Mouse (Mus musculus) kidney, embryonic 15.5 days (tissue): ENCODE measurements at regions not wholly inside any gene's neighbourhood (a gene's known extent, or its start where the extent isn't known, plus 50 kb on each side); places are given as distances from the start of the nearest gene placed in this dataset.

Experiments
- ATAC-seq: fragments of 200-750 bp; cut with Nextera tagmentation; replicated peaks from 2 replicates; pipeline ENCODE4 v1.8.0; 2017; ENCODE audit warnings: moderate TSS enrichment; ENCODE audit not compliant: low FRiP score
- H3K27ac ChIP-seq: fragments of 300-500 bp; sonication (generic); 2 replicates; pipeline ENCODE4 v1.5.1; 2015; ENCODE audit warnings: mild to moderate bottlenecking, inconsistent platforms
- H3K27me3 ChIP-seq: fragments of 300-500 bp; sonication (generic); 2 replicates; pipeline ENCODE4 v1.6.1; 2015; ENCODE audit warnings: inconsistent platforms
- H3K36me3 ChIP-seq: fragments of 300-500 bp; sonication (generic); 2 replicates; pipeline ENCODE4 v1.6.1; 2015; ENCODE audit warnings: inconsistent platforms
- H3K4me1 ChIP-seq: fragments of 300-500 bp; sonication (generic); 2 replicates; pipeline ENCODE4 v1.6.1; 2015; ENCODE audit warnings: inconsistent platforms
- H3K4me2 ChIP-seq: fragments of 300-500 bp; sonication (generic); 2 replicates; pipeline ENCODE4 v1.6.1; 2015; ENCODE audit warnings: moderate library complexity, mild to moderate bottlenecking, inconsistent platforms
- H3K4me3 ChIP-seq: fragments of 300-500 bp; sonication (generic); replicated peaks from 2 replicates; pipeline ENCODE4 v1.5.1; 2015; ENCODE audit warnings: mild to moderate bottlenecking, inconsistent platforms
- H3K9ac ChIP-seq: fragments of 300-500 bp; sonication (generic); 2 replicates; pipeline ENCODE4 v1.6.1; 2015; ENCODE audit warnings: mild to moderate bottlenecking, inconsistent platforms
- H3K9me3 ChIP-seq: fragments of 300-500 bp; sonication (generic); replicated peaks from 2 replicates; pipeline ENCODE4 v1.6.1; 2016; ENCODE audit warnings: inconsistent platforms
- WGBS: fragments of 180-500 bp; shearing (Covaris S2); methylation state at CpG from one replicate; pipeline ENCODE4 v1.1.7; 2015; ENCODE audit warnings: mixed read lengths; 5-methylcytosine and 5-hydroxymethylcytosine counted together

DNA sequence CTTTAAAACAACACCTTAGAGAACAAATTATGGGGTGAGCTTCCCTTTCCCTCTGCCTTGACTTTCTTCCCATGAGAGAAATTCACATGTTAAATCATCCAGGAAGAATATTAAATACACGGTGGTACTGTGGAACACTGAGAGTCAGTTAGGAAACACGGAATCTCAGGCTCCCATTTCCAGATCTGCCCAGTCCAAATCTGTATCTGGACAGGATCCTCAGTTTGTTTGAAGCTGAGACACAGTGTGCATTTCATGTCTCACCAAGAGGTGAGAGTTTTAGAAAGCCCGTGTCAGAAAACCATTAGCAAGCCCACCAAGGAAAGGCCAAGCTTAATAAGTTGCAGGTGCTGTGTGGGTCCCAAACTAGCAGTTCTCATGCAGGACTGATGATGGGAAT lies 204.2 kb upstream of the Rnaseh2b start:
- WGBS, result 70% methylated on average over 3 of the region's 3 CpGs
- H3K9me3 ChIP-seq, result no peaks in the 10 kb centered on the region
- H3K9ac ChIP-seq, result no peak overlapping the region
- H3K4me2 ChIP-seq, result no peak overlapping the region
- H3K4me3 ChIP-seq, result no peak overlapping the region
- H3K36me3 ChIP-seq, result no peaks in the 10 kb centered on the region
- H3K27ac ChIP-seq, result no peak overlapping the region
- H3K4me1 ChIP-seq, result no peaks in the 10 kb centered on the region
- no peak for ATAC-seq
- no peaks in the 10 kb centered on the region for H3K27me3 ChIP-seq

DNA sequence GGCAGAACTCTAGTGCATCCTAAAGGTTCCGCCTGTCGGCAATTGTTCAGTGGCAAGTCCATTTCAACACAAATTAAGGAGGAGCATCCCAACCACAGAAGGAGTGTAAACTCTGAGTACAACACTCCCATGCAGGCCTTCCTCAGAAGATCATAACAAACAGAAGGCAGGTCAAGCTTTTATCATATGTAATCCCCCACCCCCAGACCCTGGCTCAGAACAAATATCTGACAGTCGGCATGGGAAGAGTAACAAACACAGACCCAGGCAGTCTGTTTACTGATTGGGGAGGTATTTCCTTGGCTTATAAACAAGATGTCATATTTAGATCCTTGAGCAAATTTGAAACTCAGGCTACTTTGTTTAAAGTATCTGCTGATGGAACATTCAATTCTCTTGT lies 174.9 kb upstream of the Rnaseh2b start:
- no peak overlapping the region for H3K4me2 ChIP-seq
- H3K36me3 ChIP-seq, result no peaks in the 10 kb centered on the region
- no peak overlapping the region for H3K27ac ChIP-seq
- no peaks in the 10 kb centered on the region for H3K27me3 ChIP-seq
- no peak overlapping the region for H3K4me3 ChIP-seq
- no peaks in the 10 kb centered on the region for H3K9me3 ChIP-seq
- H3K9ac ChIP-seq, result no peak overlapping the region
- WGBS, result 89% methylated on average over 3 of the region's 3 CpGs
- H3K4me1 ChIP-seq, result no peaks in the 10 kb centered on the region
- ATAC-seq, result no peak

DNA sequence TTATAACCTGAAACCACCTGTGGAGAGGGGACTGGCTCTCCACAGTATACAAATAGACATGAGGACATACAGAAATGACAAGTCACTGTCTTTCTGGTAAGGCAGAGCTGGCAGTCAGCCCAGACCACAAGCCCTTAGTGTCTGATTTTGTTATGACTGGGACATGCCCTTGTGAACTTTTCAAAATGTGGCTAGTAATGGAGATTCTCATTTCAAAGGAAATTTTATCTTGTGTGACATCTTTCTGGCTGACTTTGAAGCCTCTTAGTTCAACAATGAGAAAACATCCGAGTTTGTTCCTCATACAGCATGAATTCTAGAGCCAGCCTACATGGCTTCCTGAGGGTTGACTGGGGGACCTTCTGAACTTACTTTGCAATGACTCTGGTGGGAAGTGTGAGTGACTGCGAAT lies 173.8 kb upstream of the Rnaseh2b start:
- Histone ChIP-seq H3K4me2 (no peak overlapping the region), H3K27me3 (no peaks in the 10 kb centered on the region), H3K9me3 (no peaks in the 10 kb centered on the region), H3K4me1 (no peaks in the 10 kb centered on the region), H3K9ac (no peak overlapping the region), H3K36me3 (no peaks in the 10 kb centered on the region), H3K27ac (no peak overlapping the region), H3K4me3 (no peak overlapping the region)
- no peak for ATAC-seq
- WGBS, result 38% methylated on average over 2 of the region's 2 CpGs

DNA sequence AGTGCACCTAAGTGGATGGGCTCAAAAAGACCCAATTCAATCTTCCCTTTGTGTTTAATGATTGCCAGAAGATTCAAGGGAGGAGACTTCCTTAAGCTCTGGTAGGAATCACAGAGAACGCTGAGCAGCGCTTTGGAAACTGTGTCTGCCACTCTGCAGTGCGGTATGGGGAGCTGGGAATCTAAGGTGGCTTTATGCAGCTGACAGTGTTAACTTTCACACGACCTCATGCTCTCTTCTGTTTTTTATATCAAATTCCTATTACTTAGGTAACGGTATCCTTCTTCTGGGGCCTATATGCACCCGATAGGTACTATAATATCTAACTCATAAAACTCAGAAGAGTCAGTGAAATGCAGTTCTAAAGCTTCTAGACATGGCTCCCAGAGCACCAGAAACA lies 163.5 kb upstream of the Rnaseh2b start:
- Histone ChIP-seq H3K4me3 (no peak overlapping the region), H3K36me3 (no peaks in the 10 kb centered on the region), H3K4me1 (no peaks in the 10 kb centered on the region), H3K27ac (no peak overlapping the region), H3K4me2 (no peak overlapping the region), H3K9me3 (no peaks in the 10 kb centered on the region), H3K27me3 (no peaks in the 10 kb centered on the region), H3K9ac (no peak overlapping the region)
- ATAC-seq, result no peak
- WGBS, result 84% methylated on average over 6 of the region's 6 CpGs

DNA sequence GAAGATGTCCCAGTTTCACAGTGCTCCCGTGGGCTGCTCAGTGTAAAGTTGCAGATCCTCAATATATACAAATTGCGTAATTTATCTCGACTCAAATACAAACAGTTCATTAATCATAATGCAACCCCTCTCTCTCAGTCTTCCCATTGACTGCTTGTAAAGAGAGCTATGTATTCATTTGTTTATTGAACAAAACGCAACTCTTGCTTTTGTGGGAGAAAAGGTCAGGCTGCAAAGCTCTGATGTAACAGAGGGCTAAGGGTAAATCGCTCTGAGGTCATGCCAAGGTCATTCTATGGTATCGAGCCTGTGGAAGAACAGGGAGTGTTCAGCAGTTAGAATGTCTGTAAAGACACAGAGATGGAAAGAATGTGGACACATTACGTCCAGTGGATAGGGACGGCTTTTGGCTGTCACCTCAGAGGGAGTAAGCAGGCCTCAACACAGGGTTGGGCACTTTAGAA lies 160.0 kb upstream of the Rnaseh2b start:
- Histone ChIP-seq H3K9ac (no peak overlapping the region), H3K4me2 (no peak overlapping the region), H3K27ac (no peak overlapping the region), H3K9me3 (peaks cover 5% of the 10 kb centered on the region; the same call in 1 of the 2 replicates), H3K36me3 (no peaks in the 10 kb centered on the region), H3K4me3 (no peak overlapping the region), H3K4me1 (no peaks in the 10 kb centered on the region), H3K27me3 (no peaks in the 10 kb centered on the region)
- no peak for ATAC-seq
- whole genome bisulfite sequencing, result 59% methylated on average over 8 of the region's 8 CpGs

DNA sequence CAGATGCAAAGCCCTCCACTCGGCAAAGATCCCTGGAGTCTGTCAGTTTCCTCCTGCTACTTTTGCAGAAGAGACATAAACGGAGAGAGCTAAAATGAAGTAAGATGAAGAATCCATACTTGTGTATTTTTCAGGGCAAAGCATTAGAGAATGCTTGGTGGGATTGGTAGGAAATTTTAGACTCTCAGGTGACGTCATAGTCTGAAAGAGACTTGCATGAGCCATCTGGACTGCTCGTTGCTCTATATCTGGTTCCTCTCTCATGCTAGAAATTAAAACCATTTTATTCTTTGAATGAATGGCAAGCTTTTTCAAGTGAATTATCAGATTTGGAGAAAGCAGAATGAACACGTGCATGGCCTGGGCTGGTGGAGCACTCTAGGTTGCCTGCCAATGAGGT lies 154.4 kb upstream of the Rnaseh2b start:
- no peak for ATAC-seq
- no peaks in the 10 kb centered on the region for H3K4me1 ChIP-seq
- no peak overlapping the region for H3K9ac ChIP-seq
- no peaks in the 10 kb centered on the region for H3K36me3 ChIP-seq
- H3K4me3 ChIP-seq, result no peak overlapping the region
- H3K4me2 ChIP-seq, result no peak overlapping the region
- no peak overlapping the region for H3K27ac ChIP-seq
- WGBS, result 74% methylated on average over 5 of the region's 5 CpGs
- peaks cover 5% of the 10 kb centered on the region; the same call in 1 of the 2 replicates for H3K9me3 ChIP-seq
- H3K27me3 ChIP-seq, result no peaks in the 10 kb centered on the region

DNA sequence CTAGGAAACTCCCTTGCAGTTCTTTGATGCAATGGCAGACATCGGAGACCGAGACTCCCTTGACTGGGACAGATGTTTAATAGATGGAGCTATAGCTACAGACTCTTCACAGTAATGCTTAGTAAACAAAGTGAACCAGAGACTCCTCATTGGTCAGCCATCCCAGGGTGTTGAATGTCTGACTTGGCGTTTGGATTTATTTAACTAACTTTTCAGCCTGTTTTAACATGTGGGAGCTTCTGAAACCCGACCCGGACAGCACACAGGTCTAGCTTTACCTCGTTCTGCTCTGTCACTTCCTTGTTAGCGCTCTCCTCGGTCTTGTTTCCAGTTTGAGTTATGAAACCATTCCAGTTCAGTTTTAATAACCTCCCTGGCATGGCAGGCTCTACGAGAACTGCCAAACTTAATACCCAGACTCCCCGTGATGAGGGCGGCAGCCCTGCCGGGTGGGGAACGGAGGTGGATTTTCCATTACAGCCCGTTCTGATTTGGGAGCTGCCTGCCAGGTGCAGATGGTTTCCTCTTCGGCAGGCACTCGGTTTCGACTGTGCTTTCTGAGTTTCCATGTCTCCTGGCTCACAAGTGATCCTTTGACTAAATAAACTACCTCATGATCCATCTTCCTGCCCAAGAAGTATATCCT lies 147.9 kb upstream of the Rnaseh2b start:
- H3K36me3 ChIP-seq, result no peaks in the 10 kb centered on the region
- H3K9me3 ChIP-seq, result no peaks in the 10 kb centered on the region
- 30% methylated on average over 17 of the region's 17 CpGs for WGBS
- H3K4me2 ChIP-seq, result peak overlapping the region; percentile 54
- peak overlapping the region; percentile 68 for H3K27ac ChIP-seq
- H3K27me3 ChIP-seq, result no peaks in the 10 kb centered on the region
- peak overlapping the region; percentile 25 for H3K4me3 ChIP-seq
- no peak overlapping the region for H3K9ac ChIP-seq
- ATAC-seq, result peak; percentile 91
- 0 out of 2 replicates have a peak, but pooled peaks cover 9% of the 10 kb centered on the region for H3K4me1 ChIP-seq

DNA sequence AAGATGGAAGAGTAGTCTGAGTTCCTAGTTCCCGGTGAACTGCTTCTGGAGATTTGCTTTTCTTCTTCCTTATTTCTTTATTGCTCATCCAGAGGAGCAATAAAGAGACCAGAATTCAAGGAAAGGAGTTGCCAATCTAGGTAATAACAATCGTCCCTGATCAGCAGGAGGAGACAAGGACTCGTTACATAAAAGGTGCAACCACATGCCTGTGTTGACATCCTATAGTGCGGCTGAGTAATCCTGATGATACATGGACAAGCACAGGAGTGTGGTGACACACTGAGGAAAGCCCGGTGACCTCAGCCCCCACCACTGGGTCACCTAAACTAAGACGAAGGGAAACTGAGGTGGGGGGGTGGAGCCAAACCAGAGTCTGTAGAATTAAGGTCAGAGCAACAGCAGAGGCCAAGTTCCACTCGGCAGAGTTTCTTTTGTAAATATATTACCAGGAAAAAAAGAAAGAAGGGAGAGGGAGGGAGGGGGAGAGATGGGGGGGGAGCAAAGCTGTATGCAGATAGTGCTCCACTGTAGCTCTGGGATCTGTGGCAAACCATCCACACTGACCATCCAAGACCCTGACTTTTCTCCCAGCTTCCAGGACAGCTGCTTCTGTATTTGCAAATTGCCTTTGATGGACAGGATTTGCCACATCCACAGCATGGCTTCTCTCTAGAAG lies 135.2 kb upstream of the Rnaseh2b start:
- Histone ChIP-seq H3K36me3 (no peaks in the 10 kb centered on the region), H3K4me2 (no peak overlapping the region), H3K9me3 (no peaks in the 10 kb centered on the region), H3K4me1 (no peaks in the 10 kb centered on the region), H3K4me3 (no peak overlapping the region), H3K9ac (no peak overlapping the region), H3K27me3 (no peaks in the 10 kb centered on the region), H3K27ac (no peak overlapping the region)
- ATAC-seq, result no peak
- WGBS, result 51% methylated on average over 7 of the region's 7 CpGs

DNA sequence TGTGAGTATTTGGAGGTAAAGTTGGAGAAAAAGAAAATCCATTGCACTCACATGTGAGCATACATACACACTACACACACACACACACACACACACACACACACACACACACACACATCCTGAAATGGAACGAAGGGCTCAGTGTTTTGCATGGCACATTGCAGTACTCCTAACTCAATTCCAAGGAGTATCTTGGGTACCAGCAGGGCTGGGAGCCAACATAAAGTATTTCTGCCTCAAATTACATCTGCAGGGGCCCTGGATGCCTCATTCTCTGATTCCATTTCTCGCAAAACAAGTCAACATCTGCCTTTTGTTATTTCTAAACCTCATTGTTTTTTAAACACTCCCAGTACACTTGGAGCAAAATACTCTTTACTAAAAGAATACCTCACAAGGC lies 132.7 kb upstream of the Rnaseh2b start:
- H3K4me2 ChIP-seq, result no peak overlapping the region
- no peaks in the 10 kb centered on the region for H3K9me3 ChIP-seq
- no peak overlapping the region for H3K27ac ChIP-seq
- H3K4me1 ChIP-seq, result no peaks in the 10 kb centered on the region
- ATAC-seq, result no peak
- H3K4me3 ChIP-seq, result no peak overlapping the region
- no peaks in the 10 kb centered on the region for H3K36me3 ChIP-seq
- H3K9ac ChIP-seq, result no peak overlapping the region
- 61% methylated on average over 2 of the region's 2 CpGs for WGBS
- no peaks in the 10 kb centered on the region for H3K27me3 ChIP-seq

DNA sequence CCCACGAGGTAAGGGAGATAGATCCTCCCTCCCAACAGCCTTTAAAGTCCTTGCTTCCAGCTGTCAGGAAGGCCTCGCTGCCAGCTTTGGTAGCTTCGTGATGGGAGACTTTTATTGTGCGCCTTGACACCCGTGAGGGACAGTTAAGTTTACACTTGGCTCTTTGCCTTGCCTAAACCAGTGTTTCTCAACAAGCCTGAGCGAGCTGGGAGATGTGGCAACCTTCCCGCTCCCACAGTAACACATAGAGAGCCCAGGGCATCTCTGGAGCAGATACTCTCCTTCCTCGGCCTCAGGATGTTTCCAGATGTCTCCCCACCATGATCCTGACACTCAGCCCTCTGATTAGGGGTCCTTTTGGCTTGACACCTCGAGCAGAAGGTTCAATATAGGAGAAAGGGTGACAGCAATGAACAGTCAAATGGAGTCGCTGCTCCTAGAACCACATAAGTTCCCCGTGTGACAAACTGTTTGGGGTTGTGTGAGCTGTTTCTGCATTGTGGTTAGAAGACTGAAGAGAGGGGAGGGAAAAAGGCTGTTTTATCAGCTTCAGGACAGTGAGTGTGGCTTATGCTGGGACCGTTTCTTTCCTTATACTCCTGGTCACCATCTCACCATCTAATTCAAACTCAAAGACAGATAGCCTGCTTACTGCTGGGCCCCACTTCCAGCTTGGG lies 129.1 kb upstream of the Rnaseh2b start:
- no peaks in the 10 kb centered on the region for H3K9me3 ChIP-seq
- no peak overlapping the region for H3K4me2 ChIP-seq
- H3K27ac ChIP-seq, result no peak overlapping the region
- H3K4me3 ChIP-seq, result no peak overlapping the region
- H3K4me1 ChIP-seq, result peaks cover 7% of the 10 kb centered on the region; the same call in 1 of the 2 replicates
- ATAC-seq, result no peak
- no peak overlapping the region for H3K9ac ChIP-seq
- no peaks in the 10 kb centered on the region for H3K27me3 ChIP-seq
- no peaks in the 10 kb centered on the region for H3K36me3 ChIP-seq
- 35% methylated on average over 12 of the region's 12 CpGs for WGBS

DNA sequence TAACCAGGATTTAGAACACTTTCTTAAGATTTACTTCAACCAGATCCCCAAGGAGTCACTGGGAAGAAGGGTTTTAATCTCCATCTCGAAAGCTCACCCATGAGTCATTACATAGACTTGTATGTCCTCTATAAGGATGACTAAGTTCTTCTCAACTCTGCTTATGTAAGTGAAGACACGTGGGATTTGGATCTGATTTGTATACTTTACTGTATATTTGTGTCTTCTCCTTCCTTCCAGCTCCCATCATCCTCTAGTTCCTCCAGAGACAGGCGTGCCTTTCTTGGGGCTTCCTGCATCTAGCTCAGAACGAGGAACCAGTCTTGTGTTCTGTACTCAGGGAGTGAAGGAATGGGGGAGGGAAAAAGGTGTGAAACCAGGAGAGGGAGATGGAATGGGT lies 127.5 kb upstream of the Rnaseh2b start:
- H3K9ac ChIP-seq, result no peak overlapping the region
- H3K27ac ChIP-seq, result no peak overlapping the region
- WGBS, result 76% methylated on average over 4 of the region's 4 CpGs

DNA sequence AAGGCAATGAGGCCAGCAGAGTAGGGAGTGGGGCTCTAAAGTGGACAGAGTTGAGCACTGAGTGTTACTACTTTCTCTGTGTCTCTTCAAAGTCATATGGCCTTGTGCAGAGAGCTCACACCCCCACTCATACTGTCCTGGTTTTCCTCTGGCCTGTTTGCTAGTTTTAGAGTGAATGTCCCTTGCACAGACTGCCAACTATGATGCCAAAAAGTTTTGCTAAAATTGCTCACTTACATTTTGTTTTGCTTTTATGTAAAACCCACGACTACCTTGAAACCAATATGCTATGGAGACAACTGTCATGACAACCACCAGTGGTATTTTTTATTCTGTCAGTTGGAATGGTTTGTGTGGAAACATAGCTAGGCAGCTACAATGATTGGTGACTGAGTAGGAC lies 126.4 kb upstream of the Rnaseh2b start:
- no peak overlapping the region for H3K4me2 ChIP-seq
- no peaks in the 10 kb centered on the region for H3K9me3 ChIP-seq
- no peak overlapping the region for H3K27ac ChIP-seq
- no peak overlapping the region for H3K9ac ChIP-seq
- ATAC-seq, result no peak
- peaks cover 26% of the 10 kb centered on the region for H3K4me1 ChIP-seq
- no peaks in the 10 kb centered on the region for H3K27me3 ChIP-seq
- WGBS, result 69% methylated on average over 1 of the region's 1 CpGs
- no peaks in the 10 kb centered on the region for H3K36me3 ChIP-seq
- no peak overlapping the region for H3K4me3 ChIP-seq

More for the DNA sequence above, 127.5 kb upstream of the Rnaseh2b start:
- no peak overlapping the region for H3K4me3 ChIP-seq
- no peak overlapping the region for H3K4me2 ChIP-seq
- no peaks in the 10 kb centered on the region for H3K36me3 ChIP-seq
- H3K9me3 ChIP-seq, result no peaks in the 10 kb centered on the region
- H3K27me3 ChIP-seq, result no peaks in the 10 kb centered on the region
- H3K4me1 ChIP-seq, result peaks cover 17% of the 10 kb centered on the region; the same call in 1 of the 2 replicates
- no peak for ATAC-seq
